Mouse (Mus musculus) fat pad, adult 2 months (tissue): ENCODE measurements at regions not wholly inside any gene's neighbourhood (a gene's known extent, or its start where the extent isn't known, plus 50 kb on each side); places are given as distances from the start of the nearest gene placed in this dataset.

Experiments used
- DNase-seq: peaks from one replicate; pipeline ENCODE4 v3.0.0-alpha.2; 2011; ENCODE audit warnings: low read depth, low spot score; ENCODE audit errors: extremely low read depth

- no peak for DNase-seq
These were observed 524.2 kb upstream of the Id2 start for GRCm38 (mm10) chr12:25621142-25621541.

- no peak for DNase-seq
These were observed 520.6 kb upstream of the Id2 start for GRCm38 (mm10) chr12:25617521-25617920.

- DNase-seq = no peak
These were observed 518.4 kb upstream of the Id2 start for GRCm38 (mm10) chr12:25615377-25615776.

- no peak for DNase-seq
These were observed 516.5 kb upstream of the Id2 start for GRCm38 (mm10) chr12:25613473-25613872.

- DNase-seq = no peak
These were observed 512.1 kb upstream of the Id2 start for GRCm38 (mm10) chr12:25609045-25609444.

- no peak for DNase-seq
These were observed 508.5 kb upstream of the Id2 start for GRCm38 (mm10) chr12:25605396-25605795.

- no peak for DNase-seq
These were observed 493.3 kb upstream of the Id2 start for GRCm38 (mm10) chr12:25590262-25590661.

GRCm38 (mm10) chr12:25585746-25586145, 488.8 kb upstream of the Id2 start:
- no peak for DNase-seq

- DNase-seq = no peak
These were observed 482.5 kb upstream of the Id2 start for GRCm38 (mm10) chr12:25579407-25579806.

GRCm38 (mm10) chr12:25565131-25565530, 468.2 kb upstream of the Id2 start:
- DNase-seq = no peak

- peak; percentile 8 for DNase-seq
These were observed 462.7 kb upstream of the Id2 start for GRCm38 (mm10) chr12:25559601-25560000.

GRCm38 (mm10) chr12:25553656-25554055, 456.7 kb upstream of the Id2 start:
- DNase-seq = no peak

GRCm38 (mm10) chr12:25549735-25550134, 452.8 kb upstream of the Id2 start:
- DNase-seq = peak; percentile 23

GRCm38 (mm10) chr12:25544253-25544652, 447.3 kb upstream of the Id2 start:
- no peak for DNase-seq

- no peak for DNase-seq
These were observed 437.6 kb upstream of the Id2 start for GRCm38 (mm10) chr12:25534620-25534950.

- DNase-seq = no peak
These were observed 437.0 kb upstream of the Id2 start for GRCm38 (mm10) chr12:25533709-25534619.

- DNase-seq = no peak
These were observed 433.5 kb upstream of the Id2 start for GRCm38 (mm10) chr12:25530483-25530882.

GRCm38 (mm10) chr12:25529537-25529936, 432.6 kb upstream of the Id2 start:
- no peak for DNase-seq

- DNase-seq = no peak
These were observed 429.7 kb upstream of the Id2 start for GRCm38 (mm10) chr12:25526639-25527038.

GRCm38 (mm10) chr12:25516738-25517137, 419.8 kb upstream of the Id2 start:
- no peak for DNase-seq

- DNase-seq = no peak
These were observed 416.7 kb upstream of the Id2 start for GRCm38 (mm10) chr12:25513679-25514078.

- DNase-seq = no peak
These were observed 412.7 kb upstream of the Id2 start for GRCm38 (mm10) chr12:25509666-25510065.

GRCm38 (mm10) chr12:25493233-25493632, 396.3 kb upstream of the Id2 start:
- no peak for DNase-seq
